Mouse (Mus musculus) spleen, adult 2 months (tissue): ENCODE results near the gene Cdh20.

Experiments
- CTCF ChIP-seq: fragments of 200-500 bp; IDR thresholded peaks from 2 replicates; pipeline ENCODE4 v1.5.1; 2011; ENCODE audit warnings: mild to moderate bottlenecking, inconsistent platforms; ENCODE audit not compliant: insufficient read depth, insufficient read length, insufficient replicate concordance; ENCODE audit errors: extremely low read depth
- POLR2A ChIP-seq: fragments of 200-500 bp; IDR thresholded peaks from 2 replicates; pipeline ENCODE4 v1.6.1; 2011; ENCODE audit warnings: low read depth, low read length, inconsistent platforms

DNA sequence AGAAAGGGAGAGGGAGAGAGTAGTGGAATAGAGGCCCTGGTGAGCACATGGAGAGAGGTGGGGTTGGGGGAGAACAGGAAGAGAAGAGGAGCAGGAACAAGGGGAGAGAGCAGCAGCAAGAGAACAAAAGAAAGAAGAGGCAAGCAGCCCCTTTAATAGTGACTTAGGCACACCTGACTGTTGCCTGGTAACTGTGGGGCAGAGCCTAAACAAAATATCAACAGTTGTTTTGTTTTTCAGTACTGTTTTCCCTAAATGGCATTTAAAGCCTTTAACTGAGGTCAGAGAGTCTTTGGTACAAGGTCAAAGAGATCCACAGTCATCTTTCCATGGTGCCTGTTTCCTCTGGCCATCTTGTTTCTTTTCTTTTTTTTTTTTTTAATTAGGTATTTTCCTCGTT, 245.0 kb downstream of the Cdh20 start:
- TF ChIP-seq POLR2A = no peak
- TF ChIP-seq CTCF = no peak
